Comparison of ENCODE assay signal across 7 mouse cellular contexts in genomic region chr5:137348482-137349383, GRCm38 (mm10). TPM values are rescaled to one million over a fixed set of nuclear protein-coding genes. Genes with fewer than 3 reads are reported as not detected.
DNase-seq lines count a peak whose midpoint lies in the region; ATAC-seq and TF ChIP-seq lines count a peak whose summit lies in the region.

No protein-coding gene starts in this region.

- intact Hi-C loops in left cerebral cortex, postnatal 36 days (cut with DNase I): no loop called here

- peaks cover 5% of the 10 kb centered on the region; the same call in 1 of the 2 replicates for H3K27me3 ChIP-seq in hindbrain, embryonic 16.5 days (replicated peaks; ENCODE audit: control insufficient read depth, insufficient read depth, low read length)
- H3K27me3 ChIP-seq in liver, embryonic 11.5 days (replicated peaks; ENCODE audit: control insufficient read depth, insufficient read depth, low read length): peaks cover 45% of the 10 kb centered on the region
- no peaks in the 10 kb centered on the region for H3K27me3 ChIP-seq in neural tube, embryonic 11.5 days (ENCODE audit: control insufficient read depth, insufficient read depth, low read length)
- H3K27me3 ChIP-seq in cerebellum, adult 2 months (ENCODE audit: control insufficient read depth, insufficient read depth, low read length): no peaks in the 10 kb centered on the region; the same call in 1 of the 2 replicates

- no peak for TF ChIP-seq CTCF in cerebellum, adult 2 months (IDR thresholded peaks at IDR 0.05; ENCODE audit: borderline replicate concordance, insufficient read depth, low read depth, low read length)

- H3K4me2 ChIP-seq in hindbrain, embryonic 16.5 days (ENCODE audit: low read length): peak overlapping the region; percentile 81
- peak overlapping the region; percentile 67 for H3K4me2 ChIP-seq in liver, embryonic 11.5 days
- H3K4me2 ChIP-seq in neural tube, embryonic 11.5 days (ENCODE audit: low read depth): peak overlapping the region; percentile 92

- under 1% methylated on average over 32 of the region's 33 CpGs for WGBS in hindbrain, embryonic 16.5 days
- 1% methylated on average over 33 of the region's 33 CpGs for WGBS in liver, embryonic 11.5 days
- under 1% methylated on average over 33 of the region's 33 CpGs for WGBS in neural tube, embryonic 11.5 days
- 2% methylated on average over 33 of the region's 33 CpGs for WGBS in cerebellum, adult 2 months

- H3K4me3 ChIP-seq in hindbrain, embryonic 16.5 days (ENCODE audit: low read length): peak overlapping the region; percentile 59
- peak overlapping the region; percentile 66 for H3K4me3 ChIP-seq in liver, embryonic 11.5 days (ENCODE audit: low read depth, low read length)
- peak overlapping the region; percentile 85 for H3K4me3 ChIP-seq in neural tube, embryonic 11.5 days (ENCODE audit: low read depth, low read length)
- H3K4me3 ChIP-seq in cerebellum, adult 2 months (replicated peaks; ENCODE audit: insufficient read depth, low read depth, low read length): no peak overlapping the region

- TF ChIP-seq POLR2A in cerebellum, adult 2 months (IDR thresholded peaks at IDR 0.05; ENCODE audit: borderline replicate concordance, insufficient read depth, low read length): no peak

- H3K4me1 ChIP-seq in hindbrain, embryonic 16.5 days (ENCODE audit: control insufficient read depth, insufficient read depth, low read depth, low read length): peaks cover 18% of the 10 kb centered on the region
- H3K4me1 ChIP-seq in liver, embryonic 11.5 days (replicated peaks; ENCODE audit: control insufficient read depth, insufficient read depth, low read length): peaks cover 15% of the 10 kb centered on the region
- H3K4me1 ChIP-seq in neural tube, embryonic 11.5 days (ENCODE audit: control insufficient read depth, insufficient read depth, low read length): peaks cover 24% of the 10 kb centered on the region
- no peaks in the 10 kb centered on the region for H3K4me1 ChIP-seq in cerebellum, adult 2 months (ENCODE audit: control insufficient read depth, insufficient read depth, low read length)

- H3K9ac ChIP-seq in hindbrain, embryonic 16.5 days (ENCODE audit: low read depth, low read length): peak overlapping the region; percentile 2
- peak overlapping the region; percentile 41 for H3K9ac ChIP-seq in liver, embryonic 11.5 days (ENCODE audit: low read depth, low read length)
- peak overlapping the region; percentile 94 for H3K9ac ChIP-seq in neural tube, embryonic 11.5 days (ENCODE audit: low read length)

- H3K9me3 ChIP-seq in hindbrain, embryonic 16.5 days (ENCODE audit: control insufficient read depth, low read length): no peaks in the 10 kb centered on the region
- H3K9me3 ChIP-seq in liver, embryonic 11.5 days (ENCODE audit: control insufficient read depth, low read length): no peaks in the 10 kb centered on the region
- H3K9me3 ChIP-seq in neural tube, embryonic 11.5 days (ENCODE audit: control insufficient read depth, low read length): no peaks in the 10 kb centered on the region

- ATAC-seq in hindbrain, embryonic 16.5 days: no peak; the same call in 1 of the 2 replicates
- 0 out of 2 replicates have a peak, but pooled peaks have one; percentile 37 for ATAC-seq in liver, embryonic 11.5 days (replicated peaks; ENCODE audit: low FRiP score)
- no peak for ATAC-seq in neural tube, embryonic 11.5 days (ENCODE audit: insufficient read depth, low FRiP score, low TSS enrichment)

- no peaks in the 10 kb centered on the region for H3K36me3 ChIP-seq in hindbrain, embryonic 16.5 days (ENCODE audit: control insufficient read depth, insufficient read depth, low read length)
- H3K36me3 ChIP-seq in liver, embryonic 11.5 days (ENCODE audit: control insufficient read depth, insufficient read depth, low read length): no peaks in the 10 kb centered on the region
- H3K36me3 ChIP-seq in neural tube, embryonic 11.5 days (ENCODE audit: control insufficient read depth, insufficient read depth, low read length): peaks cover 2% of the 10 kb centered on the region; the same call in 1 of the 2 replicates

- DNase-seq in embryo, embryonic 10.5 days (ENCODE audit: low spot score): peak; percentile 74
- peak; percentile 49 for DNase-seq in gastrocnemius, postnatal 10 days
- DNase-seq in liver, embryonic 11.5 days (ENCODE audit: low spot score): peak; percentile 62
- peak; percentile 58 for DNase-seq in neural tube, embryonic 11.5 days (ENCODE audit: low spot score)
- DNase-seq in cerebellum, adult 2 months: no peak
- no peak for DNase-seq in left cerebral cortex, postnatal 36 days (ENCODE audit: low spot score in 2 of 2)

- no peak overlapping the region; the same call in 1 of the 2 replicates for H3K27ac ChIP-seq in hindbrain, embryonic 16.5 days (ENCODE audit: low read depth, low read length)
- H3K27ac ChIP-seq in liver, embryonic 11.5 days (ENCODE audit: low read depth, low read length): peak overlapping the region; percentile 81
- H3K27ac ChIP-seq in neural tube, embryonic 11.5 days (ENCODE audit: low read depth, low read length): peak overlapping the region; percentile 78
- H3K27ac ChIP-seq in cerebellum, adult 2 months (ENCODE audit: insufficient read depth, low read length): no peak overlapping the region

RNA-seq across cellular contexts. Expression of gene Ephb4, which starts 1.2 kb away (rescaled TPM):
- total RNA-seq in gastrocnemius, postnatal 10 days (2021): 10 to 100 TPM; 30.6 to 38.8 TPM
- polyA plus RNA-seq in hindbrain, embryonic 16.5 days (2015; fragmentation: Nextera tagmentation; extraction: Ambion mirVana): 5.8 and 9.2 TPM in 2 replicates
- polyA plus RNA-seq in liver, embryonic 11.5 days (2014; fragmentation: Nextera tagmentation; extraction: Ambion mirVana): 28.2 and 29.9 TPM in 2 replicates
- 33.5 and 33.6 TPM in 2 replicates for polyA plus RNA-seq in neural tube, embryonic 11.5 days (2014; fragmentation: Nextera tagmentation; extraction: Ambion mirVana)
- 4.9 and 5.0 TPM in 2 replicates for polyA plus RNA-seq in cerebellum, adult 2 months (2012; rRNA removed)
- 1 to 10 TPM; 5.3 to 6.1 TPM for total RNA-seq in left cerebral cortex, postnatal 36 days (2021)

RNA-seq across cellular contexts. Expression of gene Slc12a9, which starts 15.3 kb away (rescaled TPM):
- 1 to 10 TPM; 4.2 to 7.4 TPM for total RNA-seq in gastrocnemius, postnatal 10 days (2021)
- polyA plus RNA-seq in hindbrain, embryonic 16.5 days (2015; fragmentation: Nextera tagmentation; extraction: Ambion mirVana): 24.5 and 26.7 TPM in 2 replicates
- polyA plus RNA-seq in liver, embryonic 11.5 days (2014; fragmentation: Nextera tagmentation; extraction: Ambion mirVana): 6.4 and 7.0 TPM in 2 replicates
- 7.9 and 9.0 TPM in 2 replicates for polyA plus RNA-seq in neural tube, embryonic 11.5 days (2014; fragmentation: Nextera tagmentation; extraction: Ambion mirVana)
- polyA plus RNA-seq in cerebellum, adult 2 months (2012; rRNA removed): 31.0 and 31.6 TPM in 2 replicates
- total RNA-seq in left cerebral cortex, postnatal 36 days (2021): 10 to 100 TPM; 21.1 to 25.2 TPM

RNA-seq across cellular contexts. Expression of gene Trip6, which starts 34.5 kb away (rescaled TPM):
- total RNA-seq in gastrocnemius, postnatal 10 days (2021): 10 to 100 TPM; 13.1 to 17.3 TPM
- 13.2 and 17.3 TPM in 2 replicates for polyA plus RNA-seq in hindbrain, embryonic 16.5 days (2015; fragmentation: Nextera tagmentation; extraction: Ambion mirVana)
- polyA plus RNA-seq in liver, embryonic 11.5 days (2014; fragmentation: Nextera tagmentation; extraction: Ambion mirVana): 31.0 and 31.6 TPM in 2 replicates
- 38.1 and 40.3 TPM in 2 replicates for polyA plus RNA-seq in neural tube, embryonic 11.5 days (2014; fragmentation: Nextera tagmentation; extraction: Ambion mirVana)
- polyA plus RNA-seq in cerebellum, adult 2 months (2012; rRNA removed): 10.3 and 11.0 TPM in 2 replicates
- total RNA-seq in left cerebral cortex, postnatal 36 days (2021): 1 to 10 TPM; 3.5 to 5.1 TPM

RNA-seq across cellular contexts. Expression of gene Srrt, which starts 41.3 kb away (rescaled TPM):
- total RNA-seq in gastrocnemius, postnatal 10 days (2021): 10 to 100 TPM; 58.1 to 93.2 TPM
- 88.1 and 100 TPM in 2 replicates for polyA plus RNA-seq in hindbrain, embryonic 16.5 days (2015; fragmentation: Nextera tagmentation; extraction: Ambion mirVana)
- polyA plus RNA-seq in liver, embryonic 11.5 days (2014; fragmentation: Nextera tagmentation; extraction: Ambion mirVana): 165 and 169 TPM in 2 replicates
- polyA plus RNA-seq in neural tube, embryonic 11.5 days (2014; fragmentation: Nextera tagmentation; extraction: Ambion mirVana): 151 and 166 TPM in 2 replicates
- 208 and 224 TPM in 2 replicates for polyA plus RNA-seq in cerebellum, adult 2 months (2012; rRNA removed)
- 100 to 1,000 TPM; 132 to 230 TPM for total RNA-seq in left cerebral cortex, postnatal 36 days (2021)

RNA-seq across cellular contexts. Expression of gene Ufsp1, which starts 54.3 kb away (rescaled TPM):
- 10 to 100 TPM; 37.2 to 43.6 TPM for total RNA-seq in gastrocnemius, postnatal 10 days (2021)
- polyA plus RNA-seq in hindbrain, embryonic 16.5 days (2015; fragmentation: Nextera tagmentation; extraction: Ambion mirVana): 25.5 and 29.6 TPM in 2 replicates
- 13.3 and 13.5 TPM in 2 replicates for polyA plus RNA-seq in liver, embryonic 11.5 days (2014; fragmentation: Nextera tagmentation; extraction: Ambion mirVana)
- 9.3 and 10.9 TPM in 2 replicates for polyA plus RNA-seq in neural tube, embryonic 11.5 days (2014; fragmentation: Nextera tagmentation; extraction: Ambion mirVana)
- 27.9 and 28.2 TPM in 2 replicates for polyA plus RNA-seq in cerebellum, adult 2 months (2012; rRNA removed)
- 10 to 100 TPM; 11.4 to 15.0 TPM for total RNA-seq in left cerebral cortex, postnatal 36 days (2021)

Comparison
In these comparisons a context has a peak if more than half of its experiments do, and no peak if none do; other contexts are left out.
1. DNase-seq: peak in embryo, embryonic 10.5 days (single experiment), gastrocnemius, postnatal 10 days (single experiment), liver, embryonic 11.5 days (single experiment) and neural tube, embryonic 11.5 days (single experiment); none in cerebellum, adult 2 months (0 of 2) and left cerebral cortex, postnatal 36 days (0 of 2).
2. H3K27ac ChIP-seq: peak in liver, embryonic 11.5 days (single experiment) and neural tube, embryonic 11.5 days (single experiment); none in hindbrain, embryonic 16.5 days (single experiment) and cerebellum, adult 2 months (single experiment).
3. H3K9ac ChIP-seq: peak in every context shown above with its lines; median percentile 94 in neural tube, embryonic 11.5 days; 41 in liver, embryonic 11.5 days; 2 in hindbrain, embryonic 16.5 days.
4. Peak in every context shown above with its lines, with median percentiles within 50 percentile points of each other: H3K4me2 ChIP-seq.